Mouse (Mus musculus): ENCODE data around the gene Folr1. TPM values are rescaled to one million over a fixed set of nuclear protein-coding genes. Genes with fewer than 3 reads are reported as not detected.

Gene Folr1
- polyA plus RNA-seq, 1 experiment = 0.51 TPM

- H3K27me3 ChIP-seq (ENCODE audit: control insufficient read depth, insufficient read depth, low read length) = peaks cover 25% of the 10 kb centered on the region
- 80% methylated on average over 32 of the region's 32 CpGs for WGBS
These were observed 47.5 kb downstream of the Folr1 start for GRCm38 (mm10) chr7:101822836-101823757.

GRCm38 (mm10) chr7:101821571-101822501, 48.8 kb downstream of the Folr1 start:
- WGBS = 3% methylated on average over 71 of the region's 71 CpGs

More at GRCm38 (mm10) chr7:101822836-101823757, 47.5 kb downstream of the Folr1 start:
- no peak overlapping the region for H3K4me3 ChIP-seq (ENCODE audit: extremely low read depth, insufficient read depth, insufficient read length)
- DNase-seq (ENCODE audit: low read depth in 1 of 2, low spot score in 2 of 2) = no peak
- peaks cover 15% of the 10 kb centered on the region for H3K4me1 ChIP-seq (ENCODE audit: control insufficient read depth, insufficient read depth, insufficient read length)
- peaks cover 12% of the 10 kb centered on the region for H3K36me3 ChIP-seq (ENCODE audit: control insufficient read depth, insufficient read depth, low read length)
- TF ChIP-seq POLR2A (IDR thresholded peaks at IDR 0.05; ENCODE audit: low read depth, low read length) (no peak), CTCF (IDR thresholded peaks at IDR 0.05; ENCODE audit: extremely low read depth, insufficient read depth, insufficient read length, insufficient replicate concordance) (no peak)
- H3K27ac ChIP-seq (ENCODE audit: insufficient read depth, low read length) = no peak overlapping the region

GRCm38 (mm10) chr7:101820295-101821030, 50.1 kb downstream of the Folr1 start:
- Histone ChIP-seq H3K36me3 (ENCODE audit: control insufficient read depth, insufficient read depth, low read length) (peaks cover 3% of the 10 kb centered on the region; the same call in 1 of the 2 replicates), H3K27ac (ENCODE audit: insufficient read depth, low read length) (no peak overlapping the region), H3K27me3 (ENCODE audit: control insufficient read depth, insufficient read depth, low read length) (peaks cover 29% of the 10 kb centered on the region), H3K4me3 (ENCODE audit: extremely low read depth, insufficient read depth, insufficient read length) (no peak overlapping the region; the same call in 1 of the 2 replicates), H3K4me1 (ENCODE audit: control insufficient read depth, insufficient read depth, insufficient read length) (peaks cover 15% of the 10 kb centered on the region)
- no peak for TF ChIP-seq CTCF (IDR thresholded peaks at IDR 0.05; ENCODE audit: extremely low read depth, insufficient read depth, insufficient read length, insufficient replicate concordance)
- TF ChIP-seq POLR2A (IDR thresholded peaks at IDR 0.05; ENCODE audit: low read depth, low read length) = no peak
- WGBS = 6% methylated on average over 35 of the region's 35 CpGs
- no peak for DNase-seq (ENCODE audit: low read depth in 1 of 2, low spot score in 2 of 2)

More at GRCm38 (mm10) chr7:101821571-101822501, 48.8 kb downstream of the Folr1 start:
- H3K4me3 ChIP-seq (ENCODE audit: extremely low read depth, insufficient read depth, insufficient read length) = peak overlapping the region; percentile 49
- H3K36me3 ChIP-seq (ENCODE audit: control insufficient read depth, insufficient read depth, low read length) = peaks cover 7% of the 10 kb centered on the region
- no peak overlapping the region for H3K27ac ChIP-seq (ENCODE audit: insufficient read depth, low read length)
- no peak for DNase-seq (ENCODE audit: low read depth in 1 of 2, low spot score in 2 of 2)
- peaks cover 15% of the 10 kb centered on the region for H3K4me1 ChIP-seq (ENCODE audit: control insufficient read depth, insufficient read depth, insufficient read length)
- peaks cover 29% of the 10 kb centered on the region for H3K27me3 ChIP-seq (ENCODE audit: control insufficient read depth, insufficient read depth, low read length)
- TF ChIP-seq CTCF (IDR thresholded peaks at IDR 0.05; ENCODE audit: extremely low read depth, insufficient read depth, insufficient read length, insufficient replicate concordance) (no peak), POLR2A (IDR thresholded peaks at IDR 0.05; ENCODE audit: low read depth, low read length) (no peak)

GRCm38 (mm10) chr7:101817861-101818401, 52.7 kb downstream of the Folr1 start, which contains the start of gene Phox2a:
Phox2a (plus strand) TSS chr7:101818313.
- Histone ChIP-seq H3K27ac (ENCODE audit: insufficient read depth, low read length) (no peak within 1 kb of the TSS), H3K36me3 (ENCODE audit: control insufficient read depth, insufficient read depth, low read length) (no peaks in the 10 kb centered on the region), H3K27me3 (ENCODE audit: control insufficient read depth, insufficient read depth, low read length) (peaks cover 29% of the 10 kb centered on the region), H3K4me3 (ENCODE audit: extremely low read depth, insufficient read depth, insufficient read length) (no peak within 1 kb of the TSS), H3K4me1 (ENCODE audit: control insufficient read depth, insufficient read depth, insufficient read length) (peaks cover 15% of the 10 kb centered on the region)
- DNase-seq (ENCODE audit: low read depth in 1 of 2, low spot score in 2 of 2) = no peak
- 7% methylated on average over 42 of the region's 45 CpGs for WGBS
- TF ChIP-seq CTCF (IDR thresholded peaks at IDR 0.05; ENCODE audit: extremely low read depth, insufficient read depth, insufficient read length, insufficient replicate concordance) (no peak), POLR2A (IDR thresholded peaks at IDR 0.05; ENCODE audit: low read depth, low read length) (no peak)

Other genes with a start within 250 kb of the Folr1 start
- gene Clpb, start 207.2 kb downstream of the Folr1 start, polyA plus RNA-seq (2012; rRNA removed) = 6.5 TPM in 2 replicates
- gene Phox2a, start 52.5 kb downstream of the Folr1 start, polyA plus RNA-seq (2012; rRNA removed) = 0.07 TPM in 1 of 2 replicates, not detected in the other
- gene Inppl1, start 32.6 kb downstream of the Folr1 start, polyA plus RNA-seq (2012; rRNA removed) = 43.3 and 54.4 TPM in 2 replicates
- 0.75 and 1.4 TPM in 2 replicates for gene Folr2, start 13.6 kb downstream of the Folr1 start, polyA plus RNA-seq (2012; rRNA removed)
- gene Anapc15, start 7.1 kb downstream of the Folr1 start, polyA plus RNA-seq (2012; rRNA removed) = 34.4 and 37.1 TPM in 2 replicates
- 117 and 136 TPM in 2 replicates for gene Lamtor1, start 35.1 kb upstream of the Folr1 start, polyA plus RNA-seq (2012; rRNA removed)
- gene Tomt, start 35.6 kb upstream of the Folr1 start, polyA plus RNA-seq (2012; rRNA removed) = 0.07 and 0.15 TPM in 2 replicates
- 2.5 and 2.8 TPM in 2 replicates for gene Lrrc51, start 63.1 kb upstream of the Folr1 start, polyA plus RNA-seq (2012; rRNA removed)
- 89.8 and 96.9 TPM in 2 replicates for gene Numa1, start 63.3 kb upstream of the Folr1 start, polyA plus RNA-seq (2012; rRNA removed)
- 24.5 and 27.4 TPM in 2 replicates for gene Il18bp, start 147.9 kb upstream of the Folr1 start, polyA plus RNA-seq (2012; rRNA removed)
- 14.2 and 17.7 TPM in 2 replicates for gene Rnf121, start 194.7 kb upstream of the Folr1 start, polyA plus RNA-seq (2012; rRNA removed)
- 18.3 and 21.5 TPM in 2 replicates for gene Xndc1, start 194.7 kb upstream of the Folr1 start, polyA plus RNA-seq (2012; rRNA removed)
- gene Xntrpc, start 194.9 kb upstream of the Folr1 start, polyA plus RNA-seq (2012; rRNA removed) = 2.6 and 4.9 TPM in 2 replicates
- gene Trpc2, start 212.3 kb upstream of the Folr1 start, polyA plus RNA-seq (2012; rRNA removed) = 0.42 and 2.0 TPM in 2 replicates
- 0.13 and 0.15 TPM in 2 replicates for gene Art1, start 231.0 kb upstream of the Folr1 start, polyA plus RNA-seq (2012; rRNA removed)
- gene Art5, start 238.7 kb upstream of the Folr1 start, polyA plus RNA-seq (2012; rRNA removed) = 0.09 and 0.26 TPM in 2 replicates
- 0.04 and 0.18 TPM in 2 replicates for gene Chrna10, start 246.0 kb upstream of the Folr1 start, polyA plus RNA-seq (2012; rRNA removed)